Mouse (Mus musculus): ENCODE measurements around the gene Gm17428.
"Not testable (repeated sequence)": the region's sequence is repeated elsewhere in the genome, so short reads cannot be mapped to it uniquely, and the experiment has no call there.

The Gm17428 gene

DNA sequence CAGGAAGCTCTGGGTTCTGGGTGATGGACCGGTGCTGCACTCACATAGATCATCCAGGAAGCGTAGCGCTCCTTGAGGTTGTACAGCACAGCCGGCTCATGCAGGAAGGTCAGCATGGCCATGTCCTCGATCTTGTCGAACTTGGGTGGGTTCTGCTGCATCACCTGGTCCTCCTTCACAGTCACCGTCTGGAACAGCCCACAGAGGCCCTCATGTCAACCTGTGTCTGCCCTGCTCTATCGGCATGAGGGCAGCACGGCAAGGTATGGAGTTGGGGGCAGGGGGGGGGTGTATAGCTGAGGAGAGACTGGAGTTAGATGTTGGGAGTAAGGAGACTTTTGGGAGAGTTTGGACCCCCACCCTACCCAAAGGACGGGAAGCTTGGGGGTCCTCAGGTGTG lies 15.5 kb downstream of the Gm17428 start:
- no peak for DNase-seq

DNA sequence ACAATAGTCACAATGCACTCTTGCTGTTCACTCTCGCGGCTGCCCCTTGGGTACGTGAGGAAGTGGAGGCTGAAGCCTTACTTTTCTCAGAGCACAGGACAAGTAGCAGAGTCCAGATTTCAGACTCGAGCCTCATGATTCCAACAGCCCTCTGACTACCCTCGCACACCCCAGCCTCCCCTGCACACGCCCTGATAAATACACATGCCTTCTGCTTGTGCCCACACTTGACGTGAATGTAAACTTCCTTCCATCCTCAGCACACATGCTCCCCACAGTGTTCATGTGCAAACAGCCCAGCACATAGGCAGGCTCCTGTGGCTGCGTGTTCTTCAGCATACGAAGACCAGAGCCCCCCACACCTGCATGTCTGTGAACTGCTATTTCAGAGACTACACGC lies 16.9 kb downstream of the Gm17428 start:
- no peak for DNase-seq

DNA sequence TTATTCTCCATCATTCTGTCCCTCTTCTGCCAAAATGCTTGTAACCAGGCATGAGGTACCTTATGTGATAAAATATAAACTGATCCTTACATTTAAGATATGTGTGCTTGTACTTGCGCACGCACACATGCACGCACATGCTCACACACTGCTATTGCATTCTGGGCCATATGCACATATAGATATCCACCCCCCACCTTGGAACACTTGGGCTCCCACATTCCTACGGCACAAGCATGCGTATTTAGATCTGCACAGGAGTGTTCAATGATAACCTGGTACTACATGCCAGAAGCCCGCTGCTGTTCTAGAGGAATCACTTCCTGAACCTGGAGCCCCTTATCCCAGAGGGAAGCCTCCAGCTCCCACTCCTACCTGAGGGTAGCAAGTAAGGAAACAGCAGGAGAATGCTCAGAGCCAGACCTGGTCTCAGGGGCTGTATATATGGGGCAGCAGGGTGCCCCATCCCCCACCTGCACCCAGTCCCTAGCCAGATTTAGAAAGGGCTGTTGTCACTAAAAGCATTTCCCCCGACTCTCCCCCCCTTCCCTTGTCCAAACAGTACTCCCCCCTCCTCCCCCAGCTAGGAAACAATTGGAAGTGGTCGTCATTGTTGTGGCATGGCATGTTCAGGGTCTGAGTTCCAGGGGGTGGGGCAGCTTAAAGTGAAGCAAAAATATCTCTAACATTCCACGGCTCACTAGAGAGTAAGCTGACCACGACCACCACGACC lies 17.6 kb downstream of the Gm17428 start, which contains the start of gene Myh7:
Gene Myh7, minus strand, starts transcription at position 491 of the 733 bp plus-strand sequence.
- DNase-seq = no peak

DNA sequence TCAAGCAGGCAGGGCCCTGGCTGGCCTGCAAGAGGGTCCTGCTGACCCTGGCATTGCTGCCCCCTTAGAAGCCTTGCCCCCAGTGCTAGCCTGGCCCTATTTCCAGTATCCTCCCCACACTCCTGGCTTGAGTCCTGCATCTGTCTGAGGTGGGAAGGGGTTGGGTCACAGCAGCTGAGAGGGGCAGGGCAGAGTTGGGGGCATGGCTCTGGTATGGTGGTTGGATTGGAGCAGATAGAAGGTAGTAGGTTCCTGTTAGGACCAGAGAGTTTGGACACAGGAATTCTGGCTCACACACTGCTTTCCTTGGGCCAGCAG lies 18.1 kb downstream of the Gm17428 start:
- no peak for DNase-seq

DNA sequence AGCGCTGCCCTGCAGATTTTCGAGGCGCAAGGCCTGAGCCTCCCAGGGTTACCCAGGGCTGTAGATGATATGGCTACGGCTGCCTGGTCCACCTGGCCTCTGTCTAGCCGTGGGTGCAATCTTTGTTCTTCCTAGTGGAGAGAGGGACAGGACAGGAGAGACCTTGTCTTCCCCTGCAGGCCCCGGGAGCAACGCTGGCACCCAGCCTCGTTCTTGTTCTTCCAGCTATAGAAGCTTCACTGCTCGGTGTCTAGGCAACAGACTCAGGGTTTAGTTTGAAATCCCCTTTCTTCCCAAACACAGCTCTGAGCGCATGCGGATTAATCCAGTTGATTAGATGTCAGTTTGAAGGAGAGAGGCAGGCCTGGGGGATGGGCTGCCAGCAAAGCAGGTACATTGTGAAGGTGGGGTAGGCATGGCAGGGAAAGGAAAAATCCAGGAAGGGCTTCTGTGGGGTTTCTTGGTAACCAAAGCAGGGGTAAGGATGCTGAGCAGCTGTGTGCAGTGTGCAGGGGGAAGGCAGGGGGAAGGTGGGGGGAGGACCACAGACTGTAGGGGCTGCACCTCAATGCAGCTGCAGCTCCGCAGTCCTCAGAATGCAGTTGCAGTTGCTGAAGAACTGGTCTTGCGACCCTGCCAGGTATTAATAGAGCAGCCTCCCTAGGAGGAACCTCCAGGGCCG lies 18.9 kb downstream of the Gm17428 start:
- DNase-seq = no peak

DNA sequence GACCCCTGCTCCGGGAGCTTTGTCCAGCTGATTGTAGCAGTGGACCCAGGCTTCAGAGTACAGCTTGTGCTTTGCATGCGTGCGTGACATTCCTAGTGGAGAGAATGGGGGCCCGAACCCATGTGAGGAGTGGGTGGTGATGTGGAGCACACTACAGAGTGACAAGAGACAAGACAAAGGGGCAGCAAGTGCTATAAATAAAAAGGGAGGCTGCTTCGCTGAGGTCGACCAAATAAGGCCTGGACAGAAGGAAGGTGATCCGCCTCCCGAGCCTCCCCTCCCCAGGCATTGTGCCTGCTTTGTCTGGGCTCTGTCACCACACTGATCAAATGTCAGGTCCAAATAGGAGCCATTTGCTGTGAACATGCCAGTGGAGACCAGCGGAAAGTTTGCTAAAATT lies 20.1 kb downstream of the Gm17428 start:
- no peak for DNase-seq

DNA sequence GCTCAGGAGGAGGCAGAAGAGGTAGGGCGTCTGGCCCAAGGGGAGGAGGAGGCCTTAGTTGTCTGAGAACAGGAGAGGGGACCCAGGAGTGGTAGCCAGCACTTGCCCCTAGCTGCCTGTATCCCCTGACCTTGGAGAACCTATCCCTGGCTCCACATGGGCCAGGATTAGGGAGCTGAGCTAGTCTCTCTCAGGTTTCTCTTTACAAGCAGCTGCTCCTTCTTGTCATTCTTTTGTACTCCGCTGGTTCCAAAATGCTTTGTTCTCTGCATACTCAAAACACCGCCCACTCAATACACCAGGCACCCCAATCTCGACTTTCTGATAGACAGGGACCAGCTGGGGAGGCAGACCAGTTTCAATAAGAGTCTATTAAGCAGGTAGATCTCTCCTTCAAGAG lies 20.6 kb downstream of the Gm17428 start:
- DNase-seq = no peak

DNA sequence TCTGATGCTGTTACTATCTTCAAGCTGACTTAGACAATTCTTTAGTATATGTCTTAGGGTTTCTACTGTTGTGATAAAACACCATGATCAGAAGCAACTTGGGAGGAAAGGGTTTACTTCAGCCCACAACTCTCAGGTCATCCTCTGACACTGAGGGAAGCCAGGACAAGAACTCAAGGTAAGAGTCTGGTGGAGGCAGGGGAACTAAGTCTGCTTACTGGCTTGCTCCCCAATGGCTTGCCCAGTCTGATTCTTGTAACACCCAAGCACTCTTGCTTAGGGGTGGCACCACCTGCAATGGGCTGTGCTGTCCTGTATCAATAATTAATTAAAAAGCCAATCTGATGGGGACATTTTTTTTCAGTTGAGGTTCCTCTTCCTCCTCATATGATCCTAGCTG lies 21.9 kb downstream of the Gm17428 start:
- no peak for DNase-seq

DNA sequence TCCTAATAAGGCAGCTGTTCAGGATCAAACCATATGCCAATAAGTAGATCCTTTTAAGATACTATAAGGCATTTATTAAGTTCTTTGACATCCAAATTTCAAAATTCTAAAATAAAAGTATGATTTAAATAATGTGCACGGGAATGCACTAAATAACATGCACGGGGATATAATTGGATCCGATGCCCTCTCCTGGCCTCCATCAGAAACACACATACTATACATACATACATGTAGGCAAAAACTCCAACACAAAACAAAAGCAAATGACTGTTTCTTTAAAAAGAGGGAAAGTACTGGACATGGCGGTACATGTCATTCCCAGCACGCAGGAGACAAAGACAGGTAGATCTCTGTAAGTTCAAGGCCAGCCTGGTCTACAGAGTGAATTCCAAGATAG lies 23.1 kb downstream of the Gm17428 start:
- DNase-seq = not testable (repeated sequence)

DNA sequence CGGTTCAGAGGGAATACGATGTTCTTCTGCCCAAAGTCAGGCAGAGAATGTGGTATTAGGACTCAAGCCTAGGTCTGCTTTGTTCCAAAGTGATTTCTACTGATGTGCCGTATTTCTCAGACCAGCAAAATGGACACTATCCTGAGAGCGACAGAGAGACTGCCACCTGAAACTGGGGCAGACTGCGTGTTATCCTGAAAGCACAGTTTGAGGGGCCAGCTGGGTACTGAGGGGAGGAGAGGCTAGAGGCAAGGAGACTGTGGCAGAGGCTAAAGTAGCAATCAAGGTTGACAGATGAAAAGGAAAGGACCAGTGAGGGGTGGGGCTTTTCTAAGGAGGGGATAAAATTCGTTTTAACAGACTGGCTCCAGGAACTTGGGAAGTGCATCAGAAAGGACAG lies 24.1 kb downstream of the Gm17428 start:
- DNase-seq = no peak

DNA sequence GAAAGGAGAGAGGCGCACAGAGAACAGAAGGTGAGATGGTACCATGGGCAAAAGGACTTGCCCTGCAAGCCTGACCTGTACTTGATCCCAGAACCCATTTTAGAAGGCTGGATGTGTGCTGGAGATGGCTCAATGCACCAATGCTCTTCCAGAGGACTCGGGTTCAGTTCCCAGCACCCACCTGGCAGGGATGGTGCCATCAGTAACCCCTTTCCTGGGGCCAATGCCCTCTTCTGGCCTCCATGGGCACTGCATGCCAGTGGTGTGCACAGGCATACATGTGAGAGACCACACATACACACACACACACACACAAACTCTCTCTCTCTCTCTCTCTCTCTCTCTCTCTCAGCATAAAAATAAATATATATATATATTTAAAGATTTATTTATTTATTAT lies 24.7 kb downstream of the Gm17428 start:
- no peak for DNase-seq

DNA sequence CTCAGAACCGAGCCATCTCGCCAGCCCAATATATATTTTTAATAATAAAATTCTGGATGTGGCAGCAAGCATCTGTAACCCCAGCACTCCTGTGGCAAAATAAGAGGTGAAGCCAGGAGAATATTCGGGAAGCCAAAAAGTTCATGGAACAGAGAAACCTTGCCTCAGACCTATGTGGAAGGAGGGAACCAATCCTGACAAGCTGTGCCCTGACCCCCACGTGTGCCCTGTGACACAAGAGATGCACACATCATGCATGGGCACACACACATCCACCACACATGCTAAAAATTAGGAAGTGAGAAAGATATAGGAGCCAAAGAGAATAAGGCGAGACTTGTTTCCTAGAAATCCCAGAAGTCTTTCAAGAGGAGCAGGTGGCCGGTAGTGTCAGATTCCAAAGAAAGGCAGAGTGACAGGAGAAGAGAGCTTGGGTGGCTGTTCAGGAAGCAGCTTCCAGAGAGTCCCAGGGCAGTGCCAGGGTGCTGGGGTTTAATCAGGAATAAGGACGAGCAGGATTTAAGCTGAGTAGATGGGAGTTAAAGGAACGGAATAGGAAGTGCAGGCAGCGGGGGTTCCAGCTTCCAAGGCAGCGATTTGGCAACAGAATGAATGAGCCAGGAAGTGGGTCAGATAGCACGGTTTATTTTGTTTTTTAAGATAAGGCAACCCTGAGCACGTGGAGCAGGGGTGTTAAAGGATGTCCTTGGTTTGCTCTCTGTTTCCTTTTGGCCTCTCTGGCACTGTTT lies 25.4 kb downstream of the Gm17428 start:
- DNase-seq = no peak

DNA sequence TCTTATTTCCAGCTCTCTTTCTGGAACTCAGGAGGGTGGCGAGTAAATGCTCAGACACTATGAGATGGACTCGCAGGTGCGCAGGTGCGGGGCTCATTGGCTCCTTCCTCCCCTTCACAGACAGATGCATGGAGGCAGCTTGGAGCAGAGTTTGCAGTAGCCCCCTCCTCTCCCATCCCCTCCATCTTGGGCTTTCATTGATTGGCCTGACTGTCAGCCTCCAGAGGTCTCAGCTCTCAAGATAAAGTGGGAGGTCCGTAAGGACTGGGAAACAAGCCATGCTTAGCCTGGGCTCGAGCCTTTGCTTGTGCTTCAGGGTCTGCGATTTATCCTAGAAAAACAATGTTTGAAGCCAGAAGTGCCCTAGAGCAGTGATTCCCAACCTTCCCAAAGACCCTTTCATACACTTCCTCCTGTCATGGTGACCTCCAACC lies 26.0 kb downstream of the Gm17428 start:
- DNase-seq = no peak

DNA sequence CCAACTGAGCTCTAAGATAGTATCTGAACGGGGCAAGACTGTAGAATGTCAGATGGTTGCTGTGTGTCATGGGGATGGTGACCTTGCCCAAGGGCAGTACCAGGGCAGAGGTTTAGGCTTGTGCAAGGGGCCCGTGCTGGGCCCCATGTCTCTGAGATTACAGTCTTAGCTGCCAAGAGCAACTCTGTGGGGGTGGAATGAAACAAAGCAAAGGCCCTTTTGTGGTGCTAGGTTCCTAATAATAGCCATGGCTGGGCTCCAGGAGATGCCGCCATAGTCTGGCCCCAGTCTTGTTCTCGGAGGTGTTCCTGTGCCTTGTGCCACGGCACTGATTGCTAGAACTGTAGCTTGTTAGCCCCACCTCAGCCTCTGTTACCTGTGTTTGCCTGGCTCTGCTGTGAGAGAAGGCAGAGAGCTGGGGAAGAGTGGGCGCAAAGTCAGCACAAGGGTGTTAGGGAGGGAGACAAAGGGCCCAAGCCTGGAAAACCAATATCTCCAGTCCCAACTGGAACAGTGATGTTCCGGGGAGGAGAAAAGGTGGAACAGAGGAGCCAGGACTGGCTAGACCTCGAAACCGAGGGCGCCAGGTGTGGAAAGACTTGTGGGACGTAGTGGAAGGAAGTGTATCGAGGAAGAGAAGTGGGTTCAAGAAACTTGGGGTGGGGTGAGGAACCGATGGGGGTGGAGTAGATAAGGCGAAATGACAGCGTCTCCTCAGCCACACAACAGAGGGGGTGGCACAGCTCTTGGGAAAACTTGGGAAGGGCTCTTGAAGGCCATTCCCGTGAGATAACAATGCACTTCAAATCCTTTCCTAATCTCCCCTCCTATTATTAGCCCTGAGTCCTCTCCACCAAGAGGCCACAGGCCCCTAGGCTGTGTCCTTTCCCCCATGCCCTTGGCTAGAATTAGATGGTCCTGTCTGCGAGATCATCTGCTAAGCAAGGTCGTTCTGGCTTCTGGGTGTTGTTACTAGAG lies 27.4 kb downstream of the Gm17428 start:
- DNase-seq = no peak

DNA sequence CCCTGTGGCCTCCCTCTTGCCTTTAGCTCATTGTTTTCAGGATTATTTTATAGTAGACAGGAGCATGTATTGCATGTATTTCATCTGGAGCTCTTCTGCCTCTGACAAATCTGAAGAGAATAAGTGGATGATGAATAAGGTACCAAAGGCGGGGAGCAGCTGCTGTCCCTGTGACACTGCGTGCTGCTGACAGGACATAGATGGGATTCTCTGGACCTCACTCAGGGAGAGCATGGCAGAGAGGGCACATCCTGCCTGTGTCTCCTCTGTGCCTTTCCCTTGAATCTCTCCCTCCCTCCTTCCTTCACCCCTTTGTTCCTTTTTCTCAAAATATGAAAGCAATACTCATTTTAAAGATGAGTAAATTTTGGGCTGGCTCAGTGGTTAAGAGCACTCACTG lies 28.8 kb downstream of the Gm17428 start:
- no peak for DNase-seq

DNA sequence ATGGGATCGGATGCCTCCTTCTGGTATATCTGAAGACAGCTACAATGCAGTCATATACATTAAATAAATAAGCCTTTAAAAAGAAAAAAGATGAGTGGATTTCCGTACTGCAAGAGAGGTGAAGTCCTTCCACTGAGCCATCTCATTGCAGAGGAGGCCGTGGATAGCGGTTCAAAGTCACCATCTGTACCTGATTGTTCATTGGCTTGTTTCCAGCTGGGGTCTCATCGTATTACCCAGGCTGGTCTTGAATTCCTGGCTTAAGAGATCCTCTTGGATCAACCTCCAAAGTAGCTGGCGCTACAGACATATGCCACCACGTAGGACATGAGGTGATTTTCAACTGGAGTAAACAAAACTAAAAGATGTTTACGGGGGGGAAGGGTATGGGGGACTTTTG lies 29.2 kb downstream of the Gm17428 start:
- no peak for DNase-seq

DNA sequence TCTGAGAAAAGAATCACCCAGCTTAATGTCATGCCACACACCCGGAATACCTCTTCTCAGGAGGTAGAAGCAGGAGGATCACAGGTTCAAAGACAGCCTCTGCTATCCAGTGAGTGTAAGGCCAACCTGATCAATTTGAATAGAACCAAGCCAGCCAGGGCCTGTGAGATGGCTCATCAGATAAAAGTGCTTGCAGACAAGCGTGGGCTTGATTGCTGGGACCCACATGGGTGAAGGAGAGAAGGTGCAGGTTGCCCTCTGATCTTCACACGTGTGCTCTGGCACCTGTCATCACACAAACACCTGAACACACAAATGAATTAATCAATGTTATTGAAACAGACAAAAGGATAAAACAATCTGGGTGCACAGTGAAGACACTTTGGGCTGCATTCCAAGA lies 29.8 kb downstream of the Gm17428 start:
- DNase-seq = no peak

DNA sequence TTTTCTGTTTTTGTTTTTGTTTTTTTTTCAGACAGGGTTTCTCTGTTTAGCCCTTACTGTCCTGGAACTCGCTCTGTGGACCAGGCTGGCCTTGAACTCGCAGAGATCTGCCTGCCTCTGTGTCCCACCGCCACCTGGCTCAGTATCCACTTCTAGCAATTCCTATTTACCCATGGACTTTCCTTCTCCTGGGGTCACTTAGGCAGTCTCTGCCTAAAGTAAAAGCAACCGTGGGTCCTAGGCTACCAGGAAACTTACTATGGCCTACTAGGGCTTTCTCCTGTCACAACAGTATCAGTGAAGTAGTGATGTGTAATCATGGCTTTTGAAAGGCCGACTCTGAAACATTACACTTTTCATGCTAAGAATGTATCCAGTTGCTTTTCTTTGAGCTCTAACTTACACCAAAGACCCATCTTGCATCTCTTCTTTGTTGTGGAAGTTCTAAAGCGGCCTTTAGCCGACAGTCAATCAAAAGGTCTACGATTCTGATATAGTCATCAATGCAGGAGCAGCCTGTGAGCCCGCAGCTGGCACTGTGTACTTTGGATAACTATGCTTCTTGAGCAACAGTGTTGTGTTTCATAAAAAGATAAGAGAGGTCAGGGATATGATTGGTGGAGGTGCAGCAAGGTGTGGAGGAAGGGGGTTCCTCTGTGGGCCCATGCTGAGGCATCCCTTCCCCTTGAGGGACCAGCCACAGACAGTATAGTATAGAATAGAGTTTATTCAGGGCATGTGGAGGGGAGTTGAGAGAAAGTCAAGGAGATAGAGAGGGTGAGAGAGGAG lies 30.6 kb downstream of the Gm17428 start:
- no peak for DNase-seq

DNA sequence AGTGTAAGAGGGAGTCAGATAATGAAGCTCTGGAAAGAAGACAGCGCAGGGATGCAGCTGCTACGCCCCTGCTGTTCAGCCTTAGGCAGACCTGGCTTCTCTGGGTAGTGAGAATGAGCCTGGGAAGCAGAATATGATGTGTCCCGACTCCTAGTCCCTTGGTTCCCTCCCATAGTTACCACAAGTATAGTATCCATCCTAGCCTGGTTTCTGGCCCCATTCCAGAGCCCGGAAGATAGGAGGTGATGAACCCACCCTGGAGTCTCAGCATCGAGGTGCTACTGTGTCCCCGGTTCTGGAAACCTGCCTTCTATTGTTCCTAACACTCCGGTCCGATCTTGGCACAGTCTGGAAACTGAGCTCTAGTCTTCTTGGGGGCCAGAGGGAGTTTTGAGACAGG lies 31.7 kb downstream of the Gm17428 start:
- DNase-seq = no peak

DNA sequence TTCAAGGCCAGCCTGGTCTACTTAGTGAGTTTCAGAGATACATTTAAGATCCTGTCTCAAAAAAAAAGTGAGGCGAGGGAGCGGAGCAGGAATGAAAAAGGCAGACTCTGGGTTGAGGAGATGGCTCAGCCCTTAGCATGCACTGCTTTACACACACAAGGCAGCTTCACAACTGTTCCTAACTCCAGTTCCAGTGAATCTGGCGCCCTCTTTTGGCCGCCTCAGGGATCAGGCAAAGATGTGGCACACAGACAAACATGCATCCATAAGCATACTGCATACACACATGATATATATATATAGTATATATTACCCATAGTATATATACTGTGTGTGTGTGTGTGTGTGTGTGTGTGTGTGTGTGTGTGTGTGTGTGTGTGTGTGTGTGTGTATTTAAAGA lies 34.4 kb downstream of the Gm17428 start:
- DNase-seq = no peak

DNA sequence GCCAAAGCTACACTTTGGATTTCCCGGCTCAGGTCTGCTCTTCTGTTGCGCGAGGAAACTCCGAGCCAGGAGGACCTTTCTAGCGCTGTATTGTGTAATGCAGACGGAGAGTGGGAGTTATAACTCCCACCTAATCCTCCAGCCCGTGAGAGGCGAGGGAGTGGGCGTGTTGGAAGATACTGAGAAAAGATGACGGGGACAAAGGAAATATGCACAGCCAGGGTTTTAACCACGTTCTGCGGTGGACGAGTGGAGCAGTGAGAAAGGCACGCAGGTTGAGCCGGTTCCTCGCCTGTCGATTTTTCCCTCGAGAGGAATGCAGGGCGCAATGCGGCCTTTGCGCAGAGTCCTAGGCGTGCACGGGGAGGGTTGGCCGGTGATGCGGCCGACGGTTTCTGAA lies 37.9 kb downstream of the Gm17428 start:
- DNase-seq = no peak
